Mouse (Mus musculus) NIH3T3 (cell line): ENCODE results near the gene Gm12216.

Experiments
- DNase-seq: peaks from one replicate; pipeline ENCODE4 v3.0.0-alpha.2; 2012; ENCODE audit warnings: low read depth

Gene Gm12216

DNA sequence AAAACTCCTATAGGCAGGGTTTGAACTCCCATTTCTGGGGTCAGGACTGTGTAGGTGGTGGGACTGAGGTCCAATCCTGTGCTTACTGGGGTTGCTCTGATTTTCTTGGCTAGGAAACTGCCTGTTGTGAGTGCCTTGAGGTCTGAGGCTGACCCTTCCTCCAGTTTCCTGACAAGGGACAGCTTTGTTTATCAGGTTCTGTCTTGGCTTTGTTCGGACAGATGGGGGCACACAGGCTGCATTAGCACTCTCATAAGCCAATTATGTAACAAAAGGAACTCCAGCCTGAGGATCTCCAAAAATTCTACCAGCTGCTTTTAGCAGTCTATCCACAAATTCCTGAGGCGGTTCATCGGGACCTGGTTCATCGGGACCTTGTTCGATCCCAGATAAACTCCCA lies 116.7 kb downstream of the Gm12216 start:
- DNase-seq: peak; percentile 46

- DNase-seq: peak; percentile 85
Measured at GRCm38 (mm10) chr11:53737573-53737946, 121.5 kb downstream of the Gm12216 start.

GRCm38 (mm10) chr11:53736771-53737572 lies 122.1 kb downstream of the Gm12216 start:
- peak; percentile 94 for DNase-seq

GRCm38 (mm10) chr11:53735682-53736245 lies 123.3 kb downstream of the Gm12216 start:
- DNase-seq: peak; percentile 80

GRCm38 (mm10) chr11:53734970-53735681 lies 123.9 kb downstream of the Gm12216 start:
- no peak for DNase-seq

DNA sequence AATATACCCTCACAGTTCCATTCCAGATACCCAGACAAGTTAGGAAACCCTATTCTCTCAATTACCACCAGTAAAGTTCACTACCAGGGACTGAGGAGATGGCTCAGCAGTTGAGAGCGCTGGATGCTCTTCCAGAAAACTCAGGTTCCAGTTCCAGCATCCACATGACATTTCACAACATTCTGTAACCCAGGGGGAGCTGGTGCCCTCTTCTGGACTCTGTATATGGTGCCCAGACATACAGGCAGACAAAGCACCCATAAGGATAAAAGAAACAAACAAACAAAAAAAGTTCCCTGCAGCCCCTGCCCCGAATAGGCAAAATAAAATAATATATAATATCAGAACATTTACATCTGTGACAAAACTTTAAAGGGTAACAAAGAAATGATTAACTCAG lies 124.6 kb downstream of the Gm12216 start:
- DNase-seq: no peak

- no peak for DNase-seq
Measured at GRCm38 (mm10) chr11:53733824-53734223, 125.2 kb downstream of the Gm12216 start.
